Mouse (Mus musculus): ENCODE data around the gene Sh3yl1. TPM values are rescaled to one million over a fixed set of nuclear protein-coding genes. Genes with fewer than 3 reads are reported as not detected.

Sh3yl1 gene
- polyA plus RNA-seq, 1 experiment from 2014 or later, result 46.1 TPM

DNA sequence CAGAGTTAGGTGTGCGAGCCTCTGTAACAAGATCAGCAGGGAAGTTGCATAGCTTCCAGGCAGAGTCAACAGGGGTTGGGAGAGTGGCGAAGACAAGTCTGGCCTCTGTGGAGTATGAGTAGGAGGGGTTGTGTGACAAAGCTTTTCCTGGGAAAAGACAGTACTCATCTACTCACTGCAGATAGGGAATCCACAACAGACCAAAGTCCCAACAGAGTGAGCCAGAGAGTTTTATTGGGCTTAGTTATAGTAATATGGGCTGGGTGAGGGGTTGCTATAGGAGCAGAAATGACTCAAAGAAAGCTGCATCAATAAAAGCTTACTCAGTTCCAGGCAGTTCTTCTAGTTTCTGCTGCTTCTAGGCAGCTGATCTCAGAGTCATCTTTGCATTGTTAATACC, 21.8 kb downstream of the Sh3yl1 start:
- Histone ChIP-seq H3K27me3 (ENCODE audit: insufficient read depth, low read length) (no peaks in the 10 kb centered on the region), H3K9ac (ENCODE audit: low read depth, low read length) (no peak overlapping the region), H3K36me3 (ENCODE audit: insufficient read depth, low read length) (no peaks in the 10 kb centered on the region), H3K27ac (no peak overlapping the region), H3K9me3 (replicated peaks; ENCODE audit: low read length) (no peaks in the 10 kb centered on the region), H3K4me2 (ENCODE audit: low read length) (no peak overlapping the region), H3K4me1 (replicated peaks; ENCODE audit: insufficient read depth, low read length) (no peaks in the 10 kb centered on the region), H3K4me3 (replicated peaks; ENCODE audit: low read depth, low read length) (no peak overlapping the region)
- ATAC-seq (replicated peaks; ENCODE audit: low FRiP score, low read depth) (no peak), DNase-seq (ENCODE audit: low spot score) (no peak)
- TF ChIP-seq CTCF (IDR thresholded peaks at IDR 0.05; ENCODE audit: low read depth), result no peak
- WGBS, result 73% methylated on average over 2 of the region's 2 CpGs

DNA sequence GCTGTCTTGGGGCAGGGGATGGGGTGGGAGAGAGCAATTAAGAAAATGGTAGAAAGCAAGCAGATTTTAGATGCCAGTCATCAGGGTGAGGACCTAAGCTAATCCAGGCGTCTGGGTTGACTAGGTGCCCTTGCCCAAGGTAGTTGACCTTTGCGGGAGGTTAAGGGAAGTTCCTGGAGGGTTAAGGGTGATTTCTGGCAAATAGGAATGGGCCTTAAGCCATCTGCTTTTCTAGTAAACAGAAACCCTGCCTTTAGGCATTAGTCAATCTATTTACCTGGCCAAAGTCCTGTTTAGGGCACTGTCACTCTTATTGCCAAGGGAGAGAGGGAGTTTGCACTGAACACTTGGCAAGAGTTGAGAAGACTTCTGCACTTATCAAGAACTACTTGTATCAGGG, 25.4 kb downstream of the Sh3yl1 start:
- no peak overlapping the region for H3K9ac ChIP-seq (ENCODE audit: low read depth, low read length)
- no peaks in the 10 kb centered on the region for H3K27me3 ChIP-seq (ENCODE audit: insufficient read depth, low read length)
- no peaks in the 10 kb centered on the region for H3K4me1 ChIP-seq (replicated peaks; ENCODE audit: insufficient read depth, low read length)
- 58% methylated on average over 2 of the region's 2 CpGs for WGBS
- no peak overlapping the region for H3K27ac ChIP-seq
- H3K4me3 ChIP-seq (replicated peaks; ENCODE audit: low read depth, low read length), result no peak overlapping the region
- DNase-seq (ENCODE audit: low spot score), result no peak
- TF ChIP-seq CTCF (IDR thresholded peaks at IDR 0.05; ENCODE audit: low read depth), result no peak
- H3K4me2 ChIP-seq (ENCODE audit: low read length), result no peak overlapping the region
- 0 out of 2 replicates have a peak, but pooled peaks cover 10% of the 10 kb centered on the region for H3K36me3 ChIP-seq (ENCODE audit: insufficient read depth, low read length)
- no peaks in the 10 kb centered on the region for H3K9me3 ChIP-seq (replicated peaks; ENCODE audit: low read length)
- no peak for ATAC-seq (replicated peaks; ENCODE audit: low FRiP score, low read depth)

DNA sequence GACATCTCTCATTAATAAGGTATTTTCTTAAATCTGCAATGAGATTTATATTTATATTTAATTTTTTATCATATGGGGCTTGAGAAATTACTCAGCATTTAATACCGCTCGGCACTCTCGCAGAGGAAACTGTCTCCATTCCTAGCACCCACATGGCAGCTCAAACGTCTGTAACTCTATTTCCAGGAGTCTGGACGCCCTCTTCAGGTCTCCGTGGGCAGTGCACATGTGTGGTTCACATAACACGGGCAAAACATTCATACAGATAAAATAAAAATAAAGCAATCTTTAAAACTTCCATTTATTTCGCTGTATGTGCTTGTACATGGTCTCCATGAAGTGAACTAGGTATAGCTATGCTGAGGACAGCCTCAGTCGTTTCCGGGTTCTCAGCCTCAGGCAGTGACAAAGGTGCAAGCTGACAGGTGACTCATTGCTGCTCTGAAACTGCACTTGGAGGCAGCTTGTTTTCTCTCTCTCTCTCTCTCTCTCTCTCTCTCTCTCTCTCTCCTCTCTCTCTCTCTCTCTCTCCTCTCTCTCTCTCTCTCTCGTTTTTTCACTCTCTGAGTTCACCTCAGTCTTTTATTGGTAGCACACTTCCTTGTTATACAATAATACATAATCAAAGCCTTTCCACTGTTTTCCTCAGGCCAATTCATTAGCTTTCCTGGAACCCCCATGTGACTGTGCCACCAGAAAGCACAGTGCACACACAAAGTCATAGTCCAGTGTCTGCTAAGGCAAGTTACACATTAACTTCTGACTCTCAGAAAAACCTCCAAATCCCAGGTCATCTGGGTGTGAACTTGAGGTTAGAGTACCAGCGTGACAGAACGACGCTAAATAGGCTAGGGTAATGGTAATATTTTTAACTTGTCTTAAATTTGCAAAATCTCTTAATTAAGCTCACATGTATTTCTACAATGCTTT, 31.9 kb downstream of the Sh3yl1 start:
- WGBS, result 78% methylated on average over 14 of the region's 14 CpGs
- Histone ChIP-seq H3K9ac (ENCODE audit: low read depth, low read length) (no peak overlapping the region), H3K4me3 (replicated peaks; ENCODE audit: low read depth, low read length) (no peak overlapping the region), H3K27ac (peak overlapping the region; percentile 43; the same call in 1 of the 2 replicates), H3K27me3 (ENCODE audit: insufficient read depth, low read length) (no peaks in the 10 kb centered on the region), H3K9me3 (replicated peaks; ENCODE audit: low read length) (no peaks in the 10 kb centered on the region), H3K36me3 (ENCODE audit: insufficient read depth, low read length) (0 out of 2 replicates have a peak, but pooled peaks cover 10% of the 10 kb centered on the region), H3K4me2 (ENCODE audit: low read length) (no peak overlapping the region), H3K4me1 (replicated peaks; ENCODE audit: insufficient read depth, low read length) (no peaks in the 10 kb centered on the region)
- no peak for TF ChIP-seq CTCF (IDR thresholded peaks at IDR 0.05; ENCODE audit: low read depth)
- ATAC-seq (replicated peaks; ENCODE audit: low FRiP score, low read depth) (peak; percentile 90), DNase-seq (ENCODE audit: low spot score) (peak; percentile 32)

DNA sequence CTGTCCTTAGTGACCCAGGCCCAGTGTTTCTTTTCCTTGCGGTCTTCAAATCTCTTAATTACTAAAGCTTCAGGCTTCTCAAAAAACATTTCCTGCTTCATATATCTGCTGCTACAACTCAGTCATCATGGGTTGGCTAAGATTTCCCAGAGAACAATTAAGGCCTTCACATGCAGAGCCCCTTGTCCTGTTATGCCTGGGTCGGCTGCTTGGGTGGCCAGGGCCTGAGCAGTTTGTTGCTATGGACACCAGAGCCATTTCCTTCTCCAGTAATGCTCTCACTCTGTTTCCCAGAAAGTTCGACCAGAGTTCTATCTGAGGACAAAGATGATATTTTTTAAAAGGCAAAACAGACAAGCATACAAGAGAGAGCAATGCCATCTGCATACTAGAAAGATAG, 32.7 kb downstream of the Sh3yl1 start:
- Histone ChIP-seq H3K9me3 (replicated peaks; ENCODE audit: low read length) (no peaks in the 10 kb centered on the region), H3K4me2 (ENCODE audit: low read length) (no peak overlapping the region), H3K27ac (peak overlapping the region; percentile 43; the same call in 1 of the 2 replicates), H3K4me3 (replicated peaks; ENCODE audit: low read depth, low read length) (no peak overlapping the region), H3K36me3 (ENCODE audit: insufficient read depth, low read length) (0 out of 2 replicates have a peak, but pooled peaks cover 10% of the 10 kb centered on the region), H3K27me3 (ENCODE audit: insufficient read depth, low read length) (no peaks in the 10 kb centered on the region), H3K4me1 (replicated peaks; ENCODE audit: insufficient read depth, low read length) (no peaks in the 10 kb centered on the region), H3K9ac (ENCODE audit: low read depth, low read length) (no peak overlapping the region)
- TF ChIP-seq CTCF (IDR thresholded peaks at IDR 0.05; ENCODE audit: low read depth), result no peak
- DNase-seq (ENCODE audit: low spot score) (peak; percentile 27), ATAC-seq (replicated peaks; ENCODE audit: low FRiP score, low read depth) (peak; percentile 66; the same call in 1 of the 2 replicates)
- WGBS, result 42% methylated on average over 3 of the region's 3 CpGs

DNA sequence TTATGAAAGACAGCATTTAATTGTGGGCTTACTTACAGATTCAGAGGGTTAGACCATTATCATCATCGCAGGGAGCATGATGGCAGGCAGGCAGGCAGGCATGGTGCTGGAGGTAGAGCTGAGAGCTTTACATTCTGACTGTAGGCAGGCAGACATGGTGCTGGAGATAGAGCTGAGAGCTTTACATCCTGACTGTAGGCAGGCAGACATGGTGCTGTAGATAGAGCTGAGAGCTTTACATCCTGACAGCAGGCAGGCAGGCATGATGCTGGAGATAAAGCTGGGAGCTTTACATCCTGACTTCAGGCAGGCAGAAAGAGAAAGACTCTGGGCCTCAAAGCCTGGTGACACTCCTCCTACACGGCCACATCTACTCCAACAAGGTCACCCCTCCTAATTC, 59.2 kb downstream of the Sh3yl1 start:
- H3K9me3 ChIP-seq (replicated peaks; ENCODE audit: low read length), result no peaks in the 10 kb centered on the region
- WGBS, result 70% methylated on average over 2 of the region's 2 CpGs
- no peak for TF ChIP-seq CTCF (IDR thresholded peaks at IDR 0.05; ENCODE audit: low read depth)

DNA sequence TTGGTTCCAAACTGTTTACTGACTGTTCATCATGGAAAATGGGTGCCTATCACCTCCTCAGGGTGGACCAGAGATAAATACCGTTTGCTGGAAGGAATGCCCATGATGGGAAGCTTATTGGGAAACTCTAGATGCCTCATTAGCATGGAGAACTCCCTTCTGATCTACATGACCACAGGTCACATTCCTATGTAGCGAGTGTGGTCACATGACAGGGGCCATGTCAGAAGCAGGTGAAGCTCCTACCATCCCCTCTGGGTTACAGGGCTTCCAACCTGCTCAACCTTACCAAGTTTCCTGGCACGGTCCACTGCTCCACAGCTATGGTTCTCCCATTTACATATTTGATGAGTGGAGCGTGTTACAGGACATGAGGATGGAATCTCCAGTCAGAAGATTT, 92.3 kb downstream of the Sh3yl1 start:
- H3K36me3 ChIP-seq (ENCODE audit: insufficient read depth, low read length), result no peaks in the 10 kb centered on the region
- H3K27ac ChIP-seq, result no peak overlapping the region
- 69% methylated on average over 4 of the region's 4 CpGs for WGBS
- no peak overlapping the region for H3K4me3 ChIP-seq (replicated peaks; ENCODE audit: low read depth, low read length)
- no peak for DNase-seq (ENCODE audit: low spot score)
- no peak overlapping the region for H3K4me2 ChIP-seq (ENCODE audit: low read length)
- TF ChIP-seq CTCF (IDR thresholded peaks at IDR 0.05; ENCODE audit: low read depth), result no peak
- no peaks in the 10 kb centered on the region for H3K27me3 ChIP-seq (ENCODE audit: insufficient read depth, low read length)
- no peaks in the 10 kb centered on the region for H3K9me3 ChIP-seq (replicated peaks; ENCODE audit: low read length)
- no peaks in the 10 kb centered on the region for H3K4me1 ChIP-seq (replicated peaks; ENCODE audit: insufficient read depth, low read length)
- H3K9ac ChIP-seq (ENCODE audit: low read depth, low read length), result no peak overlapping the region
- peak; percentile 65 for ATAC-seq (replicated peaks; ENCODE audit: low FRiP score, low read depth)

More for the DNA sequence above, 59.2 kb downstream of the Sh3yl1 start:
- H3K9ac ChIP-seq (ENCODE audit: low read depth, low read length), result no peak overlapping the region
- no peaks in the 10 kb centered on the region for H3K27me3 ChIP-seq (ENCODE audit: insufficient read depth, low read length)
- H3K4me1 ChIP-seq (replicated peaks; ENCODE audit: insufficient read depth, low read length), result no peaks in the 10 kb centered on the region
- ATAC-seq (replicated peaks; ENCODE audit: low FRiP score, low read depth) (no peak), DNase-seq (ENCODE audit: low spot score) (no peak)
- H3K4me2 ChIP-seq (ENCODE audit: low read length), result no peak overlapping the region
- H3K4me3 ChIP-seq (replicated peaks; ENCODE audit: low read depth, low read length), result no peak overlapping the region
- no peaks in the 10 kb centered on the region for H3K36me3 ChIP-seq (ENCODE audit: insufficient read depth, low read length)
- H3K27ac ChIP-seq, result no peak overlapping the region
